Mouse (Mus musculus): Measurements from ENCODE around the gene Camk2g. TPM values are rescaled to one million over a fixed set of nuclear protein-coding genes. Genes with fewer than 3 reads are reported as not detected.

Camk2g gene
- 13.8 TPM for polyA plus RNA-seq (2014; fragmentation: Illumina TruSeq; extraction: RNeasy Lipid Tissue Mini Kit (QIAGEN cat#74804); ENCODE audit: insufficient read depth, low read depth, low replicate concordance)

GRCm38 (mm10) chr14:20793758-20794531 is at the start of gene Camk2g:
Gene Camk2g (minus strand): TSS chr14:20794088.

GRCm38 (mm10) chr14:20836171-20836904 is 42.5 kb upstream of the Camk2g start, which contains the start of gene Plau:
Gene Plau (plus strand): TSS chr14:20836660.

GRCm38 (mm10) chr14:20733952-20734774 is 59.7 kb downstream of the Camk2g start, which contains the start of gene Ndst2:
Gene Ndst2 (minus strand): TSS chr14:20734562.

GRCm38 (mm10) chr14:20707201-20708190 is 86.4 kb downstream of the Camk2g start, which contains the start of gene Zswim8:
Gene Zswim8 (plus strand): TSS chr14:20707552.

GRCm38 (mm10) chr14:20702741-20703381 is 91.0 kb downstream of the Camk2g start, which contains the start of gene Chchd1:
Gene Chchd1 (plus strand): TSS chr14:20703006.

GRCm38 (mm10) chr14:20694884-20695760 is 98.8 kb downstream of the Camk2g start, which contains the start of gene Fut11:
Gene Fut11 (plus strand): TSS chr14:20694968.

Other genes starting within 250 kb of the Camk2g start
- gene Ppp3cb, start 247.5 kb downstream of the Camk2g start, polyA plus RNA-seq (2014; fragmentation: Illumina TruSeq; extraction: RNeasy Lipid Tissue Mini Kit (QIAGEN cat#74804); ENCODE audit: insufficient read depth, low read depth, low replicate concordance) = 27.9 TPM
- 7.0 TPM for gene Usp54, start 153.0 kb downstream of the Camk2g start, polyA plus RNA-seq (2014; fragmentation: Illumina TruSeq; extraction: RNeasy Lipid Tissue Mini Kit (QIAGEN cat#74804); ENCODE audit: insufficient read depth, low read depth, low replicate concordance)
- 0.24 TPM for gene Myoz1, start 137.5 kb downstream of the Camk2g start, polyA plus RNA-seq (2014; fragmentation: Illumina TruSeq; extraction: RNeasy Lipid Tissue Mini Kit (QIAGEN cat#74804); ENCODE audit: insufficient read depth, low read depth, low replicate concordance)
- 0.87 TPM for gene Synpo2l, start 125.7 kb downstream of the Camk2g start, polyA plus RNA-seq (2014; fragmentation: Illumina TruSeq; extraction: RNeasy Lipid Tissue Mini Kit (QIAGEN cat#74804); ENCODE audit: insufficient read depth, low read depth, low replicate concordance)
- 30.6 TPM for gene Sec24c, start 119.8 kb downstream of the Camk2g start, polyA plus RNA-seq (2014; fragmentation: Illumina TruSeq; extraction: RNeasy Lipid Tissue Mini Kit (QIAGEN cat#74804); ENCODE audit: insufficient read depth, low read depth, low replicate concordance)
- gene Fut11, start 99.1 kb downstream of the Camk2g start, polyA plus RNA-seq (2014; fragmentation: Illumina TruSeq; extraction: RNeasy Lipid Tissue Mini Kit (QIAGEN cat#74804); ENCODE audit: insufficient read depth, low read depth, low replicate concordance) = 11.0 TPM
- 110 TPM for gene Chchd1, start 91.1 kb downstream of the Camk2g start, polyA plus RNA-seq (2014; fragmentation: Illumina TruSeq; extraction: RNeasy Lipid Tissue Mini Kit (QIAGEN cat#74804); ENCODE audit: insufficient read depth, low read depth, low replicate concordance)
- gene Zswim8, start 86.5 kb downstream of the Camk2g start, polyA plus RNA-seq (2014; fragmentation: Illumina TruSeq; extraction: RNeasy Lipid Tissue Mini Kit (QIAGEN cat#74804); ENCODE audit: insufficient read depth, low read depth, low replicate concordance) = 33.3 TPM
- 11.4 TPM for gene Ndst2, start 59.5 kb downstream of the Camk2g start, polyA plus RNA-seq (2014; fragmentation: Illumina TruSeq; extraction: RNeasy Lipid Tissue Mini Kit (QIAGEN cat#74804); ENCODE audit: insufficient read depth, low read depth, low replicate concordance)
- 6.6 TPM for gene Plau, start 42.6 kb upstream of the Camk2g start, polyA plus RNA-seq (2014; fragmentation: Illumina TruSeq; extraction: RNeasy Lipid Tissue Mini Kit (QIAGEN cat#74804); ENCODE audit: insufficient read depth, low read depth, low replicate concordance)
- 54.6 TPM for gene Vcl, start 135.3 kb upstream of the Camk2g start, polyA plus RNA-seq (2014; fragmentation: Illumina TruSeq; extraction: RNeasy Lipid Tissue Mini Kit (QIAGEN cat#74804); ENCODE audit: insufficient read depth, low read depth, low replicate concordance)